Comparison of ENCODE assay signal across 10 mouse cellular contexts in genomic region chr14:30056031-30056766, GRCm38 (mm10). TPM values are rescaled to one million over a fixed set of nuclear protein-coding genes. Genes with fewer than 3 reads are reported as not detected.
A peak's percentile ranks its signal among the peaks of the same experiment; 100 is the strongest.
DNase-seq lines count a peak whose midpoint lies in the region; ATAC-seq and TF ChIP-seq lines count a peak whose summit lies in the region.
"Had no signal": no experiment of that assay in that cellular context is flagged by ENCODE, and none has a peak within 500 bp of the region (broad histone marks: within the 10 kb centered on the region; RNA-seq: fewer than 3 reads in every experiment).

No protein-coding gene starts in this region.

- no peak overlapping the region for H3K4me3 ChIP-seq in left cerebral cortex, adult 2 months
- H3K4me3 ChIP-seq: megakaryocyte, embryonic 14.5 days had no signal

- peak; percentile 18; the same call in 1 of the 2 replicates for ATAC-seq in granulocyte monocyte progenitor cell, adult 5-6 weeks (replicated peaks; ENCODE audit: poor library complexity, severe bottlenecking)

- no peak for TF ChIP-seq POLR2A in brain, embryonic 14.5 days (IDR thresholded peaks at IDR 0.05; ENCODE audit: borderline replicate concordance, extremely low read depth, insufficient read depth, insufficient read length, poor library complexity, severe bottlenecking)

- no peak for DNase-seq in left cerebral cortex, adult 2 months (ENCODE audit: extremely low spot score in 1 of 2, low spot score in 2 of 2)
- no peak for DNase-seq in left cerebral cortex, adult 8-10 months (ENCODE audit: low spot score in 2 of 2)
- DNase-seq in brain, embryonic 14.5 days (ENCODE audit: low read depth) = peak; percentile 95
- DNase-seq in layer of hippocampus, postnatal 25 days (ENCODE audit: extremely low spot score in 1 of 2, low spot score in 1 of 2) = peak; percentile 7 to 17
- DNase-seq in gastrocnemius, postnatal 25 days = no peak
- DNase-seq in spleen, adult 18-20 months = no peak
- DNase-seq in urinary bladder, postnatal 25 days (ENCODE audit: low spot score) = no peak
- DNase-seq: thymus, adult 2 months had no signal

- peak overlapping the region; percentile 45 for H3K27ac ChIP-seq in left cerebral cortex, adult 2 months

- intact Hi-C loops in left cerebral cortex, adult 2 months (cut with DNase I) = no loop called here

- no peak for TF ChIP-seq CTCF in left cerebral cortex, adult 2 months (IDR thresholded peaks at IDR 0.05)
- no peak for TF ChIP-seq CTCF in brain, embryonic 14.5 days (IDR thresholded peaks at IDR 0.05; ENCODE audit: borderline replicate concordance, extremely low read depth, insufficient read depth, insufficient read length)

RNA-seq across cellular contexts. Expression of gene Chdh, which starts 47.4 kb away (rescaled TPM):
- 1 to 10 TPM; 1.6 to 2.2 TPM for total RNA-seq in left cerebral cortex, adult 2 months (2021)
- 1 to 10 TPM; 2.5 to 3.9 (median 3.1) TPM for total RNA-seq in left cerebral cortex, adult 8-10 months (2022)
- 0.26 and 0.51 TPM in 2 replicates for polyA plus RNA-seq in brain, embryonic 14.5 days (2012; rRNA removed)
- 95.5 and 110 TPM in 2 replicates for total RNA-seq in granulocyte monocyte progenitor cell, adult 5-6 weeks (2014; fragmentation: Nextera tagmentation)
- total RNA-seq in granulocyte monocyte progenitor cell, adult 5-6 weeks (2017) = 95.6 and 95.7 TPM in 2 replicates
- total RNA-seq in layer of hippocampus, postnatal 25 days (2021) = 1 to 10 TPM; 1.5 to 1.9 TPM
- total RNA-seq in gastrocnemius, postnatal 25 days (2021) = 1 to 10 TPM in 1 of 2 experiments, under 1 TPM in 1; 0.18 to 1.3 TPM

RNA-seq across cellular contexts. Expression of gene Il17rb, which starts 47.5 kb away (rescaled TPM):
- 1 to 10 TPM; 1.0 to 1.5 TPM for total RNA-seq in left cerebral cortex, adult 2 months (2021)
- 1 to 10 TPM; 1.3 to 1.9 (median 1.6) TPM for total RNA-seq in left cerebral cortex, adult 8-10 months (2022)
- polyA plus RNA-seq in brain, embryonic 14.5 days (2012; rRNA removed) = 0.43 and 0.60 TPM in 2 replicates
- total RNA-seq in granulocyte monocyte progenitor cell, adult 5-6 weeks (2014; fragmentation: Nextera tagmentation) = 4.0 and 13.5 TPM in 2 replicates
- 5.2 and 7.2 TPM in 2 replicates for total RNA-seq in granulocyte monocyte progenitor cell, adult 5-6 weeks (2017)
- total RNA-seq in layer of hippocampus, postnatal 25 days (2021) = 1 to 10 TPM in 1 of 2 experiments, under 1 TPM in 1; 0.89 to 1.2 TPM
- under 1 TPM in 1 of 2 experiments, not detected in 1; 0.19 TPM for total RNA-seq in gastrocnemius, postnatal 25 days (2021)

Comparison
In these comparisons a context has a peak if more than half of its experiments do, and no peak if none do; other contexts are left out.
1. DNase-seq: peak in brain, embryonic 14.5 days (single experiment) and layer of hippocampus, postnatal 25 days (2 of 2); none in left cerebral cortex, adult 2 months (0 of 2), left cerebral cortex, adult 8-10 months (0 of 2), gastrocnemius, postnatal 25 days (single experiment), spleen, adult 18-20 months (0 of 2) and urinary bladder, postnatal 25 days (single experiment).
2. RNA of gene Chdh, which starts 47.4 kb away (total RNA-seq): 95.5 to 110 TPM in granulocyte monocyte progenitor cell, adult 5-6 weeks; 2.5 to 3.9 TPM in left cerebral cortex, adult 8-10 months, 1.6 to 2.2 TPM in left cerebral cortex, adult 2 months, 1.5 to 1.9 TPM in layer of hippocampus, postnatal 25 days and 0.18 to 1.3 TPM in gastrocnemius, postnatal 25 days; every median in the first group is over 10 times any median in the second.